Mouse (Mus musculus): ENCODE measurements around the gene Trmt1l. TPM values are rescaled to one million over a fixed set of nuclear protein-coding genes. Genes with fewer than 3 reads are reported as not detected.

The Trmt1l gene
- total RNA-seq, 2 experiments from 2014 or later: 12.8 to 12.9 TPM

DNA sequence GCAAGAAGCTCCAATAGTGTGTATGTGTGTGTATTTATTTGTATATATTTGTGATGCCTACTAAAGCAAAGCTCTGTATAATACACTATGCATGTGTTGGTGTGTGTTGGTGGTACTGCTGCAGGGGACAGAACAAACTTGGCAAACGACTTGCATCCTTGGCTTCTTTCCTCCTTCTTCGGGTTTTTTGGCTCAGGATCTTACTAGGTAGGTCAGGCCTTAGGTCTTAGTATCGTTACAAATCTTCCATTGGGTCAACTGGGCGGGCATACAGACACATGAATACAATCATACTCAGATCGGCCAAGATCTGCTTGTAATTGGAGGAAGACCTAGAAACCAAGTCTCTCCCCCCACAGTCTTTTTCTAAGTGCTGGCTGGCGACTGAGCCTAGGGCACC, 66.4 kb downstream of the Trmt1l start:
- no peak for DNase-seq

DNA sequence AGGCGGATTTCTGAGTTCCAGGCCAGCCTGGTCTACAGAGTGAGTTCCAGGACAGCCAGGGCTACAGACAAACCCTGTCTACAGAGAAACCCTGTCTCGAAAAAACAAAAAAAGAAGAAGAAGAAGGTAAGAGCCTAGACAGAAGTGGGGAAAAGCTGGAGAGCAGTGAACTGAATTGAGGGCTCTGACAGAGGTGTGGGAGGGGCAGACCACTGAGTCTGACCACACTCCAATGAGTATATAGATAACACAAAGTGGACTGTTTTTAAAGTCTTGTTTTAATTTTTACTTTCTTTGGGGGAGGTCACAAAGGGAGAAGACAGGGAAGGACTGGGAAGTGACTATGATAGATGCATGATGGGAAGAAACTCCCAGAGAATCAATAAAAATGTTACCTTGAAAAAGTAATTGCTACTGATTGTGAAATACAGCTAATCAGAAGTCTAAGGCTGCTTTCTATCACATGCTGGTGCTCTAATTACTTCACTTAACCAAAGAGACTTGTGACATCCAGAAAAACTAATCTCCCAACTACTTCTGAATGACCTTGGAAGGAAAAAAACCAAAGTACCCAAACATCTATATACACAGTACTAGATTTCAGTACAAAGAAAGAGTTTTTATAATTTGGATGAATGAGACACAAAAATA, 67.4 kb downstream of the Trmt1l start:
- DNase-seq: no peak

DNA sequence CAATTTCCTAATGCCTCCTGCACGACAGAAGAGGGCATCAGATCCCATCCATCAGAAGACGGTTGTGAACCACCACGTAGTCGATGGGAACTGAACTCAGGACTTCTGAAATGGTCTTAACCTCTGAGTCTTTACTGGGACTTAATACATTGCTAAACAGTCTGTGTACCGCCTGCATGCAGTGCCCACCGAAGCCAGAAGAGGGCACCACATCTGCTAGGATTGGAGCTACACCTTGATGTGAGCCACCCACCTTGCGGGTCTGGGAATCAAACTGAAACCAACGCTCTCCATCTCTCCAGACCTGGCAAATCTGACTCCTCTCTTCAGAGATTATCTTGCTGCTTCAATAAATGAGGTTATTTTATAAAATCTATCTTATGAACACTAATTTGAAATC, 68.7 kb downstream of the Trmt1l start:
- no peak for DNase-seq

DNA sequence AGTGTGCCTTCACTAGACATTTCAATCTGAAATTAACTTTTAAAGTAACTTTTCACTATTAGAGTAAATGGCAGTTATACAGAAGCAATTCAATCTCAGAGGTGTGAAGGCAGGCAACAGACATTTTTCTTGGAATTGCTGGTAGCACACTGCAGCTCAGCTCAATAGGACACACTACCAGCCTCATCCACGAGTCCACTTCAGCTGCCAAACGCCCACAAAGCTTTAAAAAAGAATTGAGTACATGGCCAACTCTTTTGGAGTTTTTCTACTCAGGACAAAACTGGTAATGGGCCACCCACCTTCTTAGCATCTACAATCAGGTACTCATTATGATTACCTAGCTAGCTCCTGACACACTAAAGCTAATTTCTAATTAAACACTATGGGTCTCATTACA, 69.6 kb downstream of the Trmt1l start:
- DNase-seq: no peak

DNA sequence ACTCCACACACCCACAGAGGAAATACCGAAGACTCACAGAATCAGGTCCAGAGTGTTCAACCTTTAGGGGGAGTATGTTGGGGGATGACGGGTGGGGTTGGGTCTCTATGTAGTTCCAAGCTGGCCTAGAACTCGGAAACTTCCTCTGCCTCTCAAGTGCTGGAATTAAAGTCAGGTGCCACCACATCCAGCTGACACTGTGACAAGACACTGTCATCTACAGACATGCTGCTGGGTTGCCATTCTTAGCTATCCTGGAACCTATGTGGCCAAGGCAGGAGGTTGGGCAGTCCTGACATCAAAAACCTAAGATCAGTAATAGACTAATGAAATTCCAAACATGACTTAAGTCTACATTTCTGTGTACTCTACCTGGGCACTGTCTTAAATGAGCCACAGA, 70.0 kb downstream of the Trmt1l start:
- DNase-seq: no peak

DNA sequence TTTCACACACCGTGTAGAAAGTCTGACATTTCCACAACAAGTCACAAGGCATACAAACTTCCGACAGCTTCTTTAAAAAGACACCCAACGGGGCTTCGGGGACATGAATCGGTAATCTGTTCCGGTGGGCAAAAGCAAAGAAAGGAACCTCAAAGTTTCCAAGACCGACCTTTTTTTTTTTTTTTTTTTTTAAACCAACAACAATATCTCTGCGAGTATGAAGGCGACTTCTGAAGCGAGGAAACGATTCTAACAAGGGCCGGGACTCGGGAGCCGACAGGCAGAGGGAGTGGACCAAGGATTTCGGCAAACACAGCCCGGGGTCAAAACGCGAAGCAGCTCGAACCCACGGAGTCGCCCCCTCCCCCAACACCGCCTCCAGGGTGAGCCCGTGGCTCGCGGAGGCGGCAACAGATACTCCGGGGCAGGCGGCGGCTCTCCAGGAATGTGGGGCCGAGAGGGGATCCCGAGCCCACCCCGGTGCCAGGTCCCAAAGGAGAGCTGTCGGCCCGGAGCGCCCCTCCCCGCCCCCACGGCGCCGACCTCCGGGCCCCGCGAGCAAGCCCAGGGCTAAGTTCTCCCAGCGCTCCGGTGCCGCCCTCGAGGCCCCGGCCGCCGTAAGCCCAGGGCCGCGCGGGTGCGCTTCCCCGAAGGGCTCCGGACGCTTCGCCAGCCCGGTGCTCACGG, 71.6 kb downstream of the Trmt1l start:
- peak; percentile 55 for DNase-seq

DNA sequence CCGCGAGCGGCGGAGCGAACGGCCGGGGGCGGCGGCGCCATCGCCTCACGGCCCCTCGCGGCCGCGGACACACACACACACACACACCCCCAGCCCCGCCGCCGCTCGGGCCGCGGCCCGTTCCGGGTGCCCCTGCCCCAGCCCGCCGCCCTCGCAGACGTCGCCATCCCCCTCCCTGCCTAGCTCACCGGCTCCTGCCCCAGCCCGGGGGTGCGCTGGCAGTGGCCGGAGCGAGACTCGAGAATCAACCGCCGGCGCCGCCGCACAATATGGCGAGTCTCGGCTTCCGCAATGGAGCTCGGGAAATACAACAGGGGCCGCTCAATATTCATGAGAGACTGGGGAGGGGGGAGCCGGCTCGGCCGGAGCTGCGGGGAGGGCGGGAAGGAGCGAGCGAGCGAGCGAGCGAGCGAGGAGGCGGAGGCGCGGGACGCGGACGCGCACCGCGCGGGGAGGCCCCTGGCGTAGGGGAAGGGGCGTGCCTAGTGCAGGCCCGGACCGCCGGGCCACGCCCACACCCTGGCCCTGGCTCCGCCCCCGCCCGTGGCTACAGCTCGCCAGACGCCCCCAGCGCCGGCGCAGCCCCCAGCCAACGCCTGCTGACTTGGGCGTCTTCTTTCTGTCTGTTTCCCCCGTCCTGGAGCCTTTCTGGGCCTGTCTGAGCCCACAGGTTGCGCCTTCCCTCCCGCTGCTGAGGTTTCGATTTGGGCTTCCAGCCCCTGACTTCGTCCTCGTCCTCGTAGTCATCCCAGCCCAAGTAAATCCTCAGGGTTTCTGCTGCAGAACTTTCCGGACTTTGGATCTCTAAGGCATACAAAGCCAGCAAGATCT, 72.4 kb downstream of the Trmt1l start, which contains the start of gene Rnf2:
Gene Rnf2 (minus strand): TSS at position 425 of the 831 bp plus-strand sequence.
- peak; percentile 96 for DNase-seq

Small RNAs within 50 kb of the gene (microRNA-seq; reads per million reads assigned to microRNA genes)
- gene Mir7682 (ENCODE audit: borderline replicate concordance in 2 of 2): 0 reads per million in 2 experiments

Other genes starting within 250 kb of the Trmt1l start
- gene Gm47985, start 246.0 kb upstream of the Trmt1l start, total RNA-seq (2021): not detected
- gene Gm8947, start 236.2 kb upstream of the Trmt1l start, total RNA-seq (2021): under 1 TPM in 1 of 2 experiments, not detected in 1; 0.26 TPM
- gene Gm47995, start 230.1 kb upstream of the Trmt1l start, total RNA-seq (2021): not detected
- gene 3110040M04Rik, start 224.4 kb upstream of the Trmt1l start, total RNA-seq (2021): not detected
- under 1 TPM in 1 of 2 experiments, not detected in 1; 0.35 TPM for gene Gm47996, start 218.4 kb upstream of the Trmt1l start, total RNA-seq (2021)
- gene Ivns1abp, start 84.1 kb upstream of the Trmt1l start, total RNA-seq (2021): 100 to 1,000 TPM in 1 of 2 experiments, 10 to 100 TPM in 1; 92.3 to 113 TPM
- gene Swt1, start 87 bp upstream of the Trmt1l start, total RNA-seq (2021): 1 to 10 TPM; 8.4 to 9.9 TPM
- 10 to 100 TPM; 10.4 to 13.5 TPM for gene Rnf2, start 72.4 kb downstream of the Trmt1l start, total RNA-seq (2021)
- 10 to 100 TPM in 1 of 2 experiments, 1 to 10 TPM in 1; 9.7 to 15.8 TPM for gene Fam129a, start 142.6 kb downstream of the Trmt1l start, total RNA-seq (2021)